Mouse (Mus musculus) midbrain, postnatal 0 days (tissue): ENCODE measurements around the gene Sf3b4. TPM values are rescaled to one million over a fixed set of nuclear protein-coding genes. Genes with fewer than 3 reads are reported as not detected.

Experiments
- ATAC-seq: fragments of 200-750 bp; cut with Nextera tagmentation; 2 replicates; pipeline ENCODE4 v1.8.0; 2017; ENCODE audit warnings: moderate number of reproducible peaks, mild to moderate bottlenecking, moderate TSS enrichment, moderate library complexity; ENCODE audit not compliant: low FRiP score
- DNase-seq: peaks from one replicate; pipeline ENCODE4 v3.0.0-alpha.2; 2015; ENCODE audit warnings: low spot score
- H3K27ac ChIP-seq: fragments of 300-500 bp; sonication (generic); 2 replicates; pipeline ENCODE4 v1.5.1; 2014; ENCODE audit warnings: low read depth, mild to moderate bottlenecking, low read length, mixed read lengths
- H3K27me3 ChIP-seq: fragments of 300-500 bp; sonication (generic); 2 replicates; pipeline ENCODE4 v1.6.1; 2014; ENCODE audit warnings: low read length, control low read depth, mixed read lengths; ENCODE audit not compliant: insufficient read depth
- H3K36me3 ChIP-seq: fragments of 300-500 bp; sonication (generic); 2 replicates; pipeline ENCODE4 v1.6.1; 2014; ENCODE audit warnings: low read length, control low read depth, mixed read lengths; ENCODE audit not compliant: insufficient read depth
- H3K4me1 ChIP-seq: fragments of 300-500 bp; sonication (generic); 2 replicates; pipeline ENCODE4 v1.6.1; 2014; ENCODE audit warnings: mild to moderate bottlenecking, control low read depth, antibody characterized with exemption, low read length, mixed read lengths; ENCODE audit not compliant: insufficient read depth
- H3K4me2 ChIP-seq: fragments of 300-500 bp; sonication (generic); 2 replicates; pipeline ENCODE4 v1.6.1; 2014; ENCODE audit warnings: low read depth, mild to moderate bottlenecking, low read length, mixed read lengths; ENCODE audit not compliant: poor library complexity, severe bottlenecking
- H3K4me3 ChIP-seq: fragments of 300-500 bp; sonication (generic); 2 replicates; pipeline ENCODE4 v1.5.1; 2014; ENCODE audit warnings: low read depth, mild to moderate bottlenecking, low read length, moderate library complexity
- H3K9ac ChIP-seq: fragments of 300-500 bp; sonication (generic); replicated peaks from 2 replicates; pipeline ENCODE4 v1.6.1; 2014; ENCODE audit warnings: mild to moderate bottlenecking, low read length, moderate library complexity, mixed read lengths; ENCODE audit not compliant: poor library complexity, severe bottlenecking
- H3K9me3 ChIP-seq: fragments of 300-500 bp; sonication (generic); 2 replicates; pipeline ENCODE4 v1.6.1; 2016; ENCODE audit warnings: low read length, control low read depth
- CTCF ChIP-seq: IDR thresholded peaks from 2 replicates; pipeline ENCODE4 v1.5.1; 2016; ENCODE audit warnings: antibody characterized with exemption, mild to moderate bottlenecking
- WGBS: fragments of 180-500 bp; shearing (Covaris S2); extraction: QIAGEN DNeasy Blood & Tissue Kit; methylation state at CpG from one replicate; pipeline ENCODE4 v1.1.7; 2014; 5-methylcytosine and 5-hydroxymethylcytosine counted together
- microRNA-seq: library from miRNA; unstranded; fragments of <30 nt; microRNA quantifications from one replicate; pipeline ENCODE4, GENCODE M21; 2016; ENCODE audit warnings: borderline number of aligned reads
- polyA plus RNA-seq: library from polyadenylated mRNA; unstranded; fragments of >200 nt; fragmentation: Nextera tagmentation; extraction: Ambion mirVana; gene quantifications from 2 replicates; pipeline ENCODE4 v1.2.1, GENCODE M21; 2015
- total RNA-seq: library from RNA; depleted of rRNA; stranded (reverse); fragments of >200 nt; gene quantifications from 2 replicates; pipeline ENCODE4 v1.2.3, GENCODE M21; 2014; rRNA removed

Gene Sf3b4
- total and polyA plus RNA-seq, 2 experiments from 2014 or later = 70.3 to 158 TPM

GRCm38 (mm10) chr3:96225421-96225820, 53.3 kb downstream of the Sf3b4 start:
- WGBS = 11% methylated on average over 2 of the region's 2 CpGs
- no peak for TF ChIP-seq CTCF
- no peak overlapping the region for H3K4me2 ChIP-seq
- DNase-seq (no peak), ATAC-seq (no peak)
- no peaks in the 10 kb centered on the region for H3K27me3 ChIP-seq
- H3K36me3 ChIP-seq = no peaks in the 10 kb centered on the region
- H3K4me1 ChIP-seq = peaks cover 4% of the 10 kb centered on the region; the same call in 1 of the 2 replicates
- no peak overlapping the region for H3K9ac ChIP-seq
- no peaks in the 10 kb centered on the region for H3K9me3 ChIP-seq
- H3K4me3 ChIP-seq = no peak overlapping the region
- no peak overlapping the region for H3K27ac ChIP-seq

Small RNA genes within 50 kb of the gene (microRNA-seq; reads per million reads assigned to microRNA genes)
- gene Gm44492 = not detected

Other genes with a start within 250 kb of the Sf3b4 start
- gene Anp32e, start 243.1 kb upstream of the Sf3b4 start, total RNA-seq = 24.7 and 27.5 TPM in 2 replicates
- 70.9 and 86.9 TPM in 2 replicates for gene Anp32e, start 243.1 kb upstream of the Sf3b4 start, polyA plus RNA-seq
- gene Plekho1, start 176.3 kb upstream of the Sf3b4 start, total RNA-seq = 52.5 and 62.7 TPM in 2 replicates
- gene Plekho1, start 176.3 kb upstream of the Sf3b4 start, polyA plus RNA-seq = 37.3 and 41.2 TPM in 2 replicates
- 29.5 and 35.3 TPM in 2 replicates for gene Vps45, start 113.9 kb upstream of the Sf3b4 start, total RNA-seq
- gene Vps45, start 113.9 kb upstream of the Sf3b4 start, polyA plus RNA-seq = 60.6 and 61.1 TPM in 2 replicates
- 14.3 and 16.3 TPM in 2 replicates for gene Otud7b, start 67.8 kb upstream of the Sf3b4 start, total RNA-seq
- 5.7 and 7.5 TPM in 2 replicates for gene Otud7b, start 67.8 kb upstream of the Sf3b4 start, polyA plus RNA-seq
- gene Mtmr11, start 10.3 kb upstream of the Sf3b4 start, total RNA-seq = 15.5 and 22.3 TPM in 2 replicates
- 8.4 and 9.4 TPM in 2 replicates for gene Mtmr11, start 10.3 kb upstream of the Sf3b4 start, polyA plus RNA-seq
- 157 and 160 TPM in 2 replicates for gene Sv2a, start 8.8 kb downstream of the Sf3b4 start, total RNA-seq
- gene Sv2a, start 8.8 kb downstream of the Sf3b4 start, polyA plus RNA-seq = 167 and 176 TPM in 2 replicates
- 29.5 and 36.8 TPM in 2 replicates for gene Bola1, start 47.4 kb downstream of the Sf3b4 start, total RNA-seq
- gene Bola1, start 47.4 kb downstream of the Sf3b4 start, polyA plus RNA-seq = 54.6 and 58.1 TPM in 2 replicates
- gene Hist2h2ab, start 47.5 kb downstream of the Sf3b4 start, total RNA-seq = 134 and 144 TPM in 2 replicates
- 1.1 TPM in 1 of 2 replicates, not detected in the other for gene Hist2h2ab, start 47.5 kb downstream of the Sf3b4 start, polyA plus RNA-seq
- 271 and 554 TPM in 2 replicates for gene Hist2h2ac, start 48.5 kb downstream of the Sf3b4 start, total RNA-seq
- 1.7 and 1.9 TPM in 2 replicates for gene Hist2h2ac, start 48.5 kb downstream of the Sf3b4 start, polyA plus RNA-seq
- 8.7 and 12.7 TPM in 2 replicates for gene Hist2h2be, start 48.8 kb downstream of the Sf3b4 start, total RNA-seq
- 2.8 and 2.9 TPM in 2 replicates for gene Hist2h2be, start 48.8 kb downstream of the Sf3b4 start, polyA plus RNA-seq
- gene Hist2h3c2, start 66.8 kb downstream of the Sf3b4 start, total RNA-seq = 67.5 and 182 TPM in 2 replicates
- 0.56 and 0.68 TPM in 2 replicates for gene Hist2h3c2, start 66.8 kb downstream of the Sf3b4 start, polyA plus RNA-seq
- 914 and 1,403 TPM in 2 replicates for gene Hist2h2aa2, start 67.9 kb downstream of the Sf3b4 start, total RNA-seq
- 41.9 and 45.6 TPM in 2 replicates for gene Hist2h2aa2, start 67.9 kb downstream of the Sf3b4 start, polyA plus RNA-seq
- 786 and 1,113 TPM in 2 replicates for gene Hist2h2aa1, start 73.2 kb downstream of the Sf3b4 start, total RNA-seq
- gene Hist2h2aa1, start 73.2 kb downstream of the Sf3b4 start, polyA plus RNA-seq = 18.8 and 19.5 TPM in 2 replicates
- gene Hist2h3c1, start 74.4 kb downstream of the Sf3b4 start, total RNA-seq = 2.8 TPM in 1 of 2 replicates, not detected in the other
- gene Hist2h3c1, start 74.4 kb downstream of the Sf3b4 start, polyA plus RNA-seq = 0.11 and 0.32 TPM in 2 replicates
- 109 and 118 TPM in 2 replicates for gene Hist2h4, start 91.0 kb downstream of the Sf3b4 start, total RNA-seq
- 5.3 and 6.1 TPM in 2 replicates for gene Hist2h4, start 91.0 kb downstream of the Sf3b4 start, polyA plus RNA-seq
- 684 and 1,135 TPM in 2 replicates for gene Hist2h3b, start 96.3 kb downstream of the Sf3b4 start, total RNA-seq
- 6.2 and 8.3 TPM in 2 replicates for gene Hist2h3b, start 96.3 kb downstream of the Sf3b4 start, polyA plus RNA-seq
- gene Hist2h2bb, start 97.4 kb downstream of the Sf3b4 start, total RNA-seq = 162 and 343 TPM in 2 replicates
- gene Hist2h2bb, start 97.4 kb downstream of the Sf3b4 start, polyA plus RNA-seq = 1.0 and 1.7 TPM in 2 replicates
- 0.60 and 1.3 TPM in 2 replicates for gene Fcgr1, start 121.6 kb downstream of the Sf3b4 start, total RNA-seq
- gene Fcgr1, start 121.6 kb downstream of the Sf3b4 start, polyA plus RNA-seq = 1.5 TPM in 2 replicates